Mouse (Mus musculus) liver, embryonic 16.5 days (tissue): ENCODE measurements around the gene Nrros. TPM values are rescaled to one million over a fixed set of nuclear protein-coding genes. Genes with fewer than 3 reads are reported as not detected.
A peak's percentile ranks its signal among the peaks of the same experiment; 100 is the strongest.

Source experiments
- ATAC-seq: fragments of 200-750 bp; cut with Nextera tagmentation; 2 replicates; pipeline ENCODE4 v1.8.0; 2017; ENCODE audit warnings: low read depth, mild to moderate bottlenecking, moderate number of reproducible peaks, moderate library complexity
- H3K27ac ChIP-seq: fragments of 300-500 bp; sonication (generic); 2 replicates; pipeline ENCODE4 v1.5.1; 2014; ENCODE audit warnings: mild to moderate bottlenecking, low read length
- H3K27me3 ChIP-seq: fragments of 300-500 bp; sonication (generic); 2 replicates; pipeline ENCODE4 v1.6.1; 2014; ENCODE audit warnings: low read depth, low read length, mixed read lengths; ENCODE audit not compliant: control insufficient read depth, insufficient read depth
- H3K36me3 ChIP-seq: fragments of 300-500 bp; sonication (generic); 2 replicates; pipeline ENCODE4 v1.6.1; 2014; ENCODE audit warnings: mild to moderate bottlenecking; ENCODE audit not compliant: control insufficient read depth, insufficient read depth
- H3K4me1 ChIP-seq: fragments of 300-500 bp; sonication (generic); 2 replicates; pipeline ENCODE4 v1.6.1; 2014; ENCODE audit warnings: low read depth, low read length, mixed read lengths; ENCODE audit not compliant: control insufficient read depth
- H3K4me2 ChIP-seq: fragments of 300-500 bp; sonication (generic); 2 replicates; pipeline ENCODE4 v1.6.1; 2014; ENCODE audit warnings: low read depth, low read length, mixed read lengths
- H3K4me3 ChIP-seq: fragments of 300-500 bp; sonication (generic); 2 replicates; pipeline ENCODE4 v1.5.1; 2014; ENCODE audit warnings: low read depth, mild to moderate bottlenecking, low read length
- H3K9ac ChIP-seq: fragments of 300-500 bp; sonication (generic); 2 replicates; pipeline ENCODE4 v1.6.1; 2014; ENCODE audit warnings: low read depth, low read length
- H3K9me3 ChIP-seq: fragments of 300-500 bp; sonication (generic); replicated peaks from 2 replicates; pipeline ENCODE4 v1.6.1; 2016; ENCODE audit warnings: low read length; ENCODE audit not compliant: control insufficient read depth
- WGBS: fragments of 180-500 bp; shearing (Covaris S2); extraction: QIAGEN DNeasy Blood & Tissue Kit; methylation state at CpG from one replicate; pipeline ENCODE4 v1.1.7; 2014; ENCODE audit not compliant: insufficient replicate concordance; 5-methylcytosine and 5-hydroxymethylcytosine counted together
- polyA plus RNA-seq: library from polyadenylated mRNA; unstranded; fragments of >200 nt; fragmentation: Nextera tagmentation; extraction: Ambion mirVana; gene quantifications from 2 replicates; pipeline ENCODE4 v1.2.1, GENCODE M21; 2015

Nrros gene
- polyA plus RNA-seq, 1 experiment from 2014 or later: 22.8 TPM

DNA sequence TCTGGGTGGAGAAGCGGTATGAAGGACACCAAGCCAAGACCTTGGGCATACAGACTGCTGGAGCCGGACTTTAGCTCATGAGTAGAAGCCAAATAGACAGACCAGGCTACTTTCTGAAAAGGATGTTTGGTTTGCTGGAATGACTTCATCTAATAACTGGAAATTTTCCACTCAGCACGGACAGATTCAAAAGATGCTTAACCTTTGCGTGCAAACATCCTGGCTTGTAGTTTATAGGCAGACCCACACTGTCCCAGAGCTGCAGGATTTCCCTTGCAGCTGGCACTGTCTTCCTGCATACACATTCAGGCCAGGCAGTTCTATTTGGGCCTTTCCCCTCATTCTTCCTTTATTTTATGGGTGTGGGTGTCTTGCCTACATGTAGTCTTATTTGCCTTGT lies 38.3 kb downstream of the Nrros start:
- ATAC-seq: no peak
- Histone ChIP-seq H3K9ac (no peak overlapping the region), H3K9me3 (no peaks in the 10 kb centered on the region), H3K27me3 (no peaks in the 10 kb centered on the region), H3K4me2 (no peak overlapping the region), H3K4me1 (peaks cover 2% of the 10 kb centered on the region; the same call in 1 of the 2 replicates), H3K27ac (no peak overlapping the region), H3K4me3 (no peak overlapping the region), H3K36me3 (no peaks in the 10 kb centered on the region)
- 54% methylated on average over 4 of the region's 4 CpGs for WGBS

DNA sequence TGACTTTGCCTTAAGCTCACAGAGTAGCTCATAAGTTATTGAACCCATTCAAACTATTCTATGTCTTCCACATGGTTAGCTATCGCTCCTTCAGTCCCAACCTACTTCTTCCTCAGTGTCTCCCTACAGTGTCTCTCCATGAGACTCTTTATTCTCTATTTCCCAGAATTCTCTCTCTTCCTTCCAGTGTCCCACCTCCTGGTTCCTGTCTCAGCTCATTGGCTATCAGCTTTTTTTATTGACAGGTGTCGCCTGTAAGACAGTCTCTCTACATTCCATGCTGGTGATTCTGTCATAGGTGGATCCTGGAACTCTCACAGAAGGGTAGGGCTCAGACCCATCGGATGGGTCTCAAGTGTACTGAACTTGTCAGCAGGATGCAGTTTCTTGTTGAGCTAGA lies 40.0 kb downstream of the Nrros start:
- Histone ChIP-seq H3K9ac (no peak overlapping the region), H3K4me2 (no peak overlapping the region), H3K27ac (no peak overlapping the region), H3K36me3 (no peaks in the 10 kb centered on the region), H3K4me3 (no peak overlapping the region), H3K9me3 (no peaks in the 10 kb centered on the region), H3K4me1 (peaks cover 2% of the 10 kb centered on the region; the same call in 1 of the 2 replicates), H3K27me3 (no peaks in the 10 kb centered on the region)
- WGBS: 75% methylated on average over 3 of the region's 3 CpGs
- ATAC-seq: no peak

DNA sequence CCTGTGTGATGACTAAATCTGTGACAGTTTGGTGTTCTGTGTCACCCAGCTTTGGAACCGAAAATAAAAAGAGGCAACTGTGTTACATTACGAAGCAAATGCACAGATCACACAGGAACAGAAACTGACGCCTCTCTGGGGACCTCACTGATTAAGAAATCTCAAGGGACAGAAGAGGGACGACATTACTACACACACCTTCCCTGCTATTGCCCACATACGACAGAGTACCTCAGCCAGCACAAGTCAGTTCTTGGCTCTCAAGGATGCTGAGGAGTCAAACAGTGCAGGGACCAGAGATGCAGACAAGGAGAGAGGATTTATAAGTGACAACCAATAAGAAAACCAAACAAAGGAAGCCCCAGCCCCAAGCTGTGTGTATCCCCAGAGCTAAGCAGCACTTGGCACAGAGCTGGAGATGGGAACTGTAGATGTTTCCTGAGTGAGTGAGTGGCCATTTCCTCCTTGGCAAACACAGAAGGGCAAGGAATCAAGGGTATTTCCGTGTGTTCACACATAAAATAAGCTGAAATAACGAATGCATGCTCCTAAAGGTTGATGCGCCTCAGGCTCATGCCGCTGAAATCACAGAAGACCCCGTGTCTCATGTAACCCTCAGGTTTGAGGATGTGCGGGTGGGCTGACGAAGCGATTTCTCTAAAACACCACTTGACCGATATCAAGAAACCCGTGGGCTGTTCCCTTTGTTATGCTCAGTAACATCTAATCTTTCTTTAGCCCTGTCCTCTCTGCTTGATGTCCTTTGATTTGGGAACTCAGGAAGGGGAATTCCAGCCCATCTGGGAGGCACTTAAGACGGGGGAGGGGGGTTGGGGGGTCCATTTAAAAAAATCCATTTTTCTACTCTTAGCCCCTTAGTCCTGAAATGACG lies 40.7 kb downstream of the Nrros start:
- peaks cover 2% of the 10 kb centered on the region; the same call in 1 of the 2 replicates for H3K4me1 ChIP-seq
- no peak overlapping the region for H3K9ac ChIP-seq
- no peak overlapping the region for H3K27ac ChIP-seq
- WGBS: 46% methylated on average over 17 of the region's 17 CpGs
- ATAC-seq: peak; percentile 11; the same call in 1 of the 2 replicates
- H3K27me3 ChIP-seq: no peaks in the 10 kb centered on the region
- H3K4me2 ChIP-seq: no peak overlapping the region
- no peaks in the 10 kb centered on the region for H3K36me3 ChIP-seq
- no peak overlapping the region for H3K4me3 ChIP-seq
- H3K9me3 ChIP-seq: no peaks in the 10 kb centered on the region

DNA sequence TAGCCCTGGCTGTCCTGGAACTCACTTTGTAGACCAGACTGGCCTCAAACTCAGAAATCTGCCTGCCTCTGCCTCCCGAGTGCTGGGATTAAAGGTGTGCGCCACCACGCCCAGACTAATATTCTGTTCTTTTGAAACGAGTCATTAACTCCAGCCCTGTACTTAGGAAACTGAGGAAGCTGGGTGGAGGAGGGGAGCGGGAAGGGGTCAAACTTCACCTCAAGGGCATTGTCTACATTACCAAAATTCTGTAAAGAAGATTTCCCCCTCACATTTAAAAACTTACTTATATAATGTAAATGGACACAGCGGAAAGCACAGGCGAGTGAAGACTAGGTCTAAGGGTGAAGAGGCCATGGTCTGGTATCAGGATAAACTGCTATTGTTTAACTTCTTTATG lies 41.4 kb downstream of the Nrros start:
- no peak overlapping the region for H3K9ac ChIP-seq
- WGBS: 71% methylated on average over 7 of the region's 7 CpGs
- no peaks in the 10 kb centered on the region for H3K27me3 ChIP-seq
- no peaks in the 10 kb centered on the region for H3K4me1 ChIP-seq
- no peak overlapping the region for H3K4me2 ChIP-seq
- no peak overlapping the region for H3K4me3 ChIP-seq
- H3K9me3 ChIP-seq: no peaks in the 10 kb centered on the region
- no peak for ATAC-seq
- H3K27ac ChIP-seq: no peak overlapping the region
- H3K36me3 ChIP-seq: no peaks in the 10 kb centered on the region

DNA sequence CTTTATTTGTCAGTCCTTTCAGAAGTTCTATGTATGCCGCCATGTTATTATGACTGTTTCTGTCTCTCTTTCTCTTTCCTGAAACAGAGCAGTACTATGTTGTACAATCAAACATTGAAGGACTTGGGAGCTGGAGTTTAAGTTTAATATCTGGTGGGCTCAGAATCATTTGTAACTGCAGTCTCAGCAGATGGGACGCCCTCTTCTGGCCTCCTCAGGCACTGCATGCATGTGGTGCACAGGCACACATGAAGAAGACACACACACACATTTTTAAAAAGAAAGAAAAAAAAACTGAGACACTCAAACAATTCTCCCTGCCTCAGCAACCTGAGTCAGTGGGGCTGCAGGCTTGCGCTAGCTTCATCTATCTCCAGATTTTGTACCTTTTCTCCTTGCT lies 44.9 kb downstream of the Nrros start:
- no peaks in the 10 kb centered on the region; the same call in 1 of the 2 replicates for H3K4me1 ChIP-seq
- H3K4me3 ChIP-seq: no peak overlapping the region
- H3K27me3 ChIP-seq: no peaks in the 10 kb centered on the region
- H3K36me3 ChIP-seq: no peaks in the 10 kb centered on the region
- no peak overlapping the region for H3K27ac ChIP-seq
- no peak for ATAC-seq
- H3K9ac ChIP-seq: no peak overlapping the region
- H3K9me3 ChIP-seq: no peaks in the 10 kb centered on the region
- WGBS: 69% methylated on average over 3 of the region's 3 CpGs
- H3K4me2 ChIP-seq: no peak overlapping the region

DNA sequence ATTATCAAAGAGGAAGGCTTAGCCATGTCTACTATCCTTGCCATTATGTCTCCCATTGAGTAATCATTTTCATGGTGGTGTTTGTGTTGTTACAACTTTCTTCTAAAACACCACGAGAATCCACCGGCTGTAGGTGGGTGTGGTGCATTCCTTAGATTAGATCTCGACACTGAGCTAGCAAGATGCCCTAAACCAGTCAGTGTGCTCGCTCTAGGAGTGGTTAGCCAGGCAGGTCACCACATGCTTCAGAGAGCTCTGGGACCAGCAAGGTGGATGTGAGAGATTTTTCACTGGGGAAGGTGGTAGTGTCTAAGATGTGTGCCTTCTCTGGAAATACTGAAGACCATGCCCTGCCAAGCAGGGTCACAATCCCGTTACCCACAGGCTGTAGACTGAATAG lies 49.2 kb downstream of the Nrros start:
- H3K9ac ChIP-seq: no peak overlapping the region
- peaks cover 12% of the 10 kb centered on the region; the same call in 1 of the 2 replicates for H3K4me1 ChIP-seq
- no peak overlapping the region for H3K4me3 ChIP-seq
- H3K9me3 ChIP-seq: no peaks in the 10 kb centered on the region
- ATAC-seq: no peak
- no peak overlapping the region for H3K4me2 ChIP-seq
- H3K36me3 ChIP-seq: no peaks in the 10 kb centered on the region
- no peak overlapping the region for H3K27ac ChIP-seq
- no peaks in the 10 kb centered on the region for H3K27me3 ChIP-seq
- WGBS: 21% methylated on average over 5 of the region's 5 CpGs

DNA sequence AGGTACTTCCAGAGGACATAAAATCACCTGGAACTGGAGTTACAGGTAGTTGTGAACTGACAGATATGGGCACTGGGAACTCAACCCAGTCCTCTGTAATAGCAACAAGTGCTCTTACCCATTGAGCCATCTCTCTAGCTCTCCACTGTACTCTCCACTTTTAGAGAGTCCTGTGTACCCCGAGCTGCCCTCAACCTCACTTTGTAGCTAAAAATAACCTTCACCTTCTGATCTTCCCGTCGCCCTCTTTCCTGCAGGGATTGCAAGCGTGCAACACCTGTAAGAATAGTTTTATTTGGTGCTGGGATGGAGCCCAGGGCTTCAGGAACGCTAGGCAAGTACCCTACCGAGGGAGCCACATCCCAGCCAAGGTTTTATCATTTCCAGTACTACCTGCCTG lies 49.6 kb downstream of the Nrros start:
- H3K9ac ChIP-seq: no peak overlapping the region

DNA sequence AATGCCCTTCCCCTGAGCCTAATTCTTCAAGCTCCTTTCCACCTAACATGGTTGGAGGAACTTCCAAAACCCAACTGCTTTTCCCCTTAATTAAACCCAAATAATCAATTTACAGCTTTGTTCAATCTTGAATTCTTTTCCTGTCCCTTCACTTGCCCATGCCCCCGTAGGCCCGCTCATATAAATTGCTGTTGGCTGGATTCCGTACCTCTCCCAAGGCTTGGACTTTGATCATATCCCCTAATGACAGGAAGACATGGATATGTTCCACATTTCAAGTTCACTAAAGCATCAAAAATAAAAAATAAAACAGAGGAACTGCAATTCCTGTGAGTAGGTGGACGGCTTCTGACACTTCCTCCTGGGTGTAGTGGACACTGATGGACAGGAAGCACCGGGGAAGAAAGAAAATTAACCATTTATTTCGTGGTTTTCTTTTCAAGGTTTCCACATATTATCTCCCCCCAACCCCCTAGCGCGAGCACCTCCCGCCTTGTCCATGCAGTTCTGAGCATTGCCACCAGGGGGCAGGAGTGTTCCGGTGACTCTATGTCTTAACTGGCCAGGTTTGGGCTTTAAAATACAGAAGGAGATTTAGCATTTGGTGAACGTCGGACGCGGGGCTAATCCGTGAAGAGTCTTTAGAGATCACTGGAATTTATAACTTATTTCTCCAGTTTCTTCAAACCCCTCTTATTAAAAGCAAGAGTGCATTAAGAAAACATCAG lies 50.3 kb downstream of the Nrros start:
- 0 out of 2 replicates have a peak overlapping the region, but pooled peaks have one; percentile 68 for H3K27ac ChIP-seq
- no peak overlapping the region for H3K4me2 ChIP-seq
- no peaks in the 10 kb centered on the region for H3K36me3 ChIP-seq
- H3K9ac ChIP-seq: no peak overlapping the region
- peaks cover 12% of the 10 kb centered on the region; the same call in 1 of the 2 replicates for H3K4me1 ChIP-seq
- no peaks in the 10 kb centered on the region for H3K9me3 ChIP-seq
- no peak overlapping the region for H3K4me3 ChIP-seq
- no peak; the same call in 1 of the 2 replicates for ATAC-seq
- WGBS: 15% methylated on average over 15 of the region's 15 CpGs
- no peaks in the 10 kb centered on the region for H3K27me3 ChIP-seq

More for the DNA sequence above, 49.6 kb downstream of the Nrros start:
- WGBS: 26% methylated on average over 6 of the region's 6 CpGs
- Histone ChIP-seq H3K27me3 (no peaks in the 10 kb centered on the region), H3K4me3 (no peak overlapping the region), H3K4me1 (peaks cover 12% of the 10 kb centered on the region; the same call in 1 of the 2 replicates), H3K9me3 (no peaks in the 10 kb centered on the region), H3K36me3 (no peaks in the 10 kb centered on the region), H3K4me2 (no peak overlapping the region), H3K27ac (no peak overlapping the region)
- ATAC-seq: no peak
